In genomic region chr9:48339563-48339962, GRCm38 (mm10) we compare ENCODE assay signal across 18 mouse cellular contexts. TPM values are rescaled to one million over a fixed set of nuclear protein-coding genes. Genes with fewer than 3 reads are reported as not detected.
A peak's percentile ranks its signal among the peaks of the same experiment; 100 is the strongest.
DNase-seq lines count a peak whose midpoint lies in the region; ATAC-seq and TF ChIP-seq lines count a peak whose summit lies in the region.
"Had no signal": no experiment of that assay in that cellular context is flagged by ENCODE, and none has a peak within 500 bp of the region (broad histone marks: within the 10 kb centered on the region; RNA-seq: fewer than 3 reads in every experiment).

No protein-coding gene starts in this region.

- H3K4me2 ChIP-seq in kidney, embryonic 14.5 days (replicated peaks; ENCODE audit: low read depth, low read length), result no peak overlapping the region
- peak overlapping the region; percentile 78 for H3K4me2 ChIP-seq in liver, embryonic 13.5 days
- H3K4me2 ChIP-seq: hindbrain, embryonic 12.5 days; lung, embryonic 15.5 days; neural tube, embryonic 15.5 days had no signal

- H3K27me3 ChIP-seq in kidney, embryonic 14.5 days (ENCODE audit: control insufficient read depth, insufficient read depth, low read length), result no peaks in the 10 kb centered on the region
- no peaks in the 10 kb centered on the region for H3K27me3 ChIP-seq in liver, embryonic 13.5 days
- H3K27me3 ChIP-seq: hindbrain, embryonic 12.5 days; lung, embryonic 15.5 days; megakaryocyte, embryonic 14.5 days; neural tube, embryonic 15.5 days had no signal

- no peaks in the 10 kb centered on the region for H3K9me3 ChIP-seq in kidney, embryonic 14.5 days (ENCODE audit: control insufficient read depth, low read length)
- no peaks in the 10 kb centered on the region for H3K9me3 ChIP-seq in liver, embryonic 13.5 days (replicated peaks)
- H3K9me3 ChIP-seq: hindbrain, embryonic 12.5 days; lung, embryonic 15.5 days; megakaryocyte, embryonic 14.5 days; neural tube, embryonic 15.5 days had no signal

- no peak overlapping the region for H3K27ac ChIP-seq in kidney, embryonic 14.5 days (ENCODE audit: low read depth, low read length)
- peak overlapping the region; percentile 98 for H3K27ac ChIP-seq in liver, embryonic 13.5 days
- H3K27ac ChIP-seq: hindbrain, embryonic 12.5 days; lung, embryonic 15.5 days; neural tube, embryonic 15.5 days had no signal

- no peak overlapping the region for H3K4me3 ChIP-seq in kidney, embryonic 14.5 days (ENCODE audit: low read length)
- peak overlapping the region; percentile 82 for H3K4me3 ChIP-seq in liver, embryonic 13.5 days (replicated peaks)
- H3K4me3 ChIP-seq: hindbrain, embryonic 12.5 days; lung, embryonic 15.5 days; megakaryocyte, embryonic 14.5 days; neural tube, embryonic 15.5 days had no signal

- H3K36me3 ChIP-seq in kidney, embryonic 14.5 days (ENCODE audit: control insufficient read depth, insufficient read depth, low read length), result no peaks in the 10 kb centered on the region
- peaks cover 42% of the 10 kb centered on the region for H3K36me3 ChIP-seq in liver, embryonic 13.5 days
- H3K36me3 ChIP-seq: hindbrain, embryonic 12.5 days; lung, embryonic 15.5 days; neural tube, embryonic 15.5 days had no signal

- TF ChIP-seq CTCF in brain, embryonic 14.5 days (IDR thresholded peaks at IDR 0.05; ENCODE audit: borderline replicate concordance, extremely low read depth, insufficient read depth, insufficient read length), result no peak

- H3K4me1 ChIP-seq in kidney, embryonic 14.5 days (ENCODE audit: control insufficient read depth, insufficient read depth, low read length), result no peaks in the 10 kb centered on the region
- H3K4me1 ChIP-seq in liver, embryonic 13.5 days (replicated peaks), result peaks cover 62% of the 10 kb centered on the region
- H3K4me1 ChIP-seq: hindbrain, embryonic 12.5 days; lung, embryonic 15.5 days; neural tube, embryonic 15.5 days had no signal

- ATAC-seq in kidney, embryonic 14.5 days (ENCODE audit: low FRiP score, low TSS enrichment), result no peak
- ATAC-seq in liver, embryonic 13.5 days (ENCODE audit: low read depth), result no peak
- ATAC-seq: intestine, embryonic 16.5 days had no signal

- peak; percentile 18 to 34 for DNase-seq in heart, adult 18-20 months
- DNase-seq in heart, postnatal 14 days, result no peak
- DNase-seq in kidney, postnatal 14 days, result peak; percentile 10
- DNase-seq in brain, embryonic 14.5 days (ENCODE audit: low read depth), result peak; percentile 18
- no peak for DNase-seq in liver, embryonic 13.5 days
- no peak for DNase-seq in left cerebral cortex, postnatal 4 days
- DNase-seq in frontal cortex, postnatal 14 days (ENCODE audit: low spot score in 2 of 2), result no peak
- DNase-seq: B cell, adult 2 months; cerebellum, adult 9-11 months; embryo, embryonic 11 days; kidney, postnatal 4 days; thymus, adult 2 months had no signal

- 57% methylated on average over 5 of the region's 5 CpGs for WGBS in kidney, embryonic 14.5 days
- WGBS in liver, embryonic 13.5 days (ENCODE audit: insufficient replicate concordance), result 24% methylated on average over 5 of the region's 5 CpGs

- no peak overlapping the region for H3K9ac ChIP-seq in kidney, embryonic 14.5 days (ENCODE audit: low read depth, low read length)
- H3K9ac ChIP-seq in liver, embryonic 13.5 days, result peak overlapping the region; percentile 96
- H3K9ac ChIP-seq: hindbrain, embryonic 12.5 days; lung, embryonic 15.5 days; neural tube, embryonic 15.5 days had no signal

- no peak for TF ChIP-seq POLR2A in brain, embryonic 14.5 days (IDR thresholded peaks at IDR 0.05; ENCODE audit: borderline replicate concordance, extremely low read depth, insufficient read depth, insufficient read length, poor library complexity, severe bottlenecking)

- intact Hi-C loops in heart, postnatal 14 days (cut with DNase I), result no loop called here
- intact Hi-C loops in left cerebral cortex, postnatal 4 days (cut with DNase I), result no loop called here

RNA-seq across cellular contexts. Expression of gene Nxpe2, which starts 13.7 kb away (rescaled TPM):
- 1 to 10 TPM in 1 of 2 experiments, under 1 TPM in 1; 0.74 to 1.7 TPM for total RNA-seq in heart, adult 18-20 months (2021)
- 1 to 10 TPM; 2.3 to 2.5 TPM for total RNA-seq in heart, postnatal 14 days (2021)
- polyA plus RNA-seq in kidney, embryonic 14.5 days (2014; fragmentation: Nextera tagmentation; extraction: Ambion mirVana), result 1.1 and 2.2 TPM in 2 replicates
- polyA plus RNA-seq in brain, embryonic 14.5 days (2012; rRNA removed), result 0.13 and 0.40 TPM in 2 replicates
- polyA plus RNA-seq in liver, embryonic 13.5 days (2015; fragmentation: Nextera tagmentation; extraction: Ambion mirVana), result 153 and 173 TPM in 2 replicates
- under 1 TPM in 1 of 2 experiments, not detected in 1; 0.12 TPM for total RNA-seq in left cerebral cortex, postnatal 4 days (2021)

Comparison
In these comparisons a context has a peak if more than half of its experiments do, and no peak if none do; other contexts are left out.
1. DNase-seq: peak in heart, adult 18-20 months (2 of 2), kidney, postnatal 14 days (single experiment) and brain, embryonic 14.5 days (single experiment); none in heart, postnatal 14 days (0 of 2), liver, embryonic 13.5 days (single experiment), left cerebral cortex, postnatal 4 days (single experiment) and frontal cortex, postnatal 14 days (0 of 2).